Mouse (Mus musculus): ENCODE results near the gene Unkl. TPM values are rescaled to one million over a fixed set of nuclear protein-coding genes. Genes with fewer than 3 reads are reported as not detected.
A peak's percentile ranks its signal among the peaks of the same experiment; 100 is the strongest.

Unkl gene
- total RNA-seq, 2 experiments from 2014 or later = 31.8 to 32.3 TPM

DNA sequence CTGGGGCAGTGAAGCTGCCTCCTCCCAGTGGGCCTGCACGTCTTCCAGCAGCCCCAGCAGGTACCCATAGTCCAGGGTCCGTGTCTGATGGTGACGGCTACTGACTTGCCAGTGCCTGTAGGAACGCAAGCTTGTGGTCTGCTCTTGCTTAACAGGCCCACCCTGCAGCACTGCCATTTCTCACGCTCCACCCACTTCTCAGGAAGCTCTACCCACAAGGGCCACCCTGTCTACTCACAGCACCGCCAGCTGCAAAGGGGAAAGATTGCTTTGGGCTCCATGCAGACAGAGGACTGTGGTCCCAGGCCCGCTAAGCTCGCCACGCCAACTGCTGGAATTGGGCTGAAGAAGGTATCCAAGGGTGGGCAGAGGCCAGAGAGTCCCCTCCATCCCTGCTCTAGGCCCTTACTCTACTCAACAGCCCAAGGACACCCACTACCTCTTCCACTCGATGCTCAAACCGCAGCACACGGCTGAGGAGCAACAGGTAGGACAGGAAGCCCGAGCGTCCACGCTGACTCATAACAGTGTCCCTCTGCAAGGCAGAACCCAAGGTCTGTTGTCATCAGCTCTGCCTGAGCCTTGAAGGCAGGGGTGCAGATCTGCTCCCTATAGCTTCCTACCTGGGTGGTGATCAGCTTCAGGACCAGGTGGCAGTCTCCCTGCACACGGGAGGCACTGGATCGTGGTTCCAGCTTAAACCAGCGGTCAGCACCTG, 60.0 kb downstream of the Unkl start:
- intact Hi-C loops (cut with DNase I) = no loop called here
- no peak for DNase-seq (ENCODE audit: extremely low spot score in 1 of 2, low spot score in 2 of 2)

GRCm38 (mm10) chr17:25250181-25250835, 62.1 kb downstream of the Unkl start:
- intact Hi-C loops (cut with DNase I) = no loop called here
- no peak for DNase-seq (ENCODE audit: extremely low spot score in 1 of 2, low spot score in 2 of 2)

GRCm38 (mm10) chr17:25252643-25253042, 64.4 kb downstream of the Unkl start:
- DNase-seq (ENCODE audit: extremely low spot score in 1 of 2, low spot score in 2 of 2) = no peak

DNA sequence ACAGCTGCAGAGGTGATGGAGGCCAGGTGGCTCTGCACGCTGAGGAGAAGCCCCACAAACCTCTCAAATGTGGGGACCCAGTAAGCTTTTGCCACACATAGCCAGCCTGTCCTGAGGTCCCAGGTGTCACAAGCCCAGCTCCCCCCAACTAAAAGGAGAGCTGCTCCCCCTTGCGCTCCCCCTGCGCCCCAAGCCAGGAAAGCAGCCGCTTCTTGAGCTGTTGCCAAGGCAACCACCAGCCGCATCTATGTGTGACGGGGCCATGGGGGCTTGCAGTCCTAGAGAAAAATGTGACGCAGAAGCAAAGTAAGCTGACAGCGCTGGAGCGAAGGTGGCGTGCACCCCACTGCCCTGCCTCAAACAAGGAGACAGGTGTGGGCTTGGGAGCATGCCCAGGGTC, 65.6 kb downstream of the Unkl start:
- intact Hi-C loops (cut with DNase I) = no loop called here
- DNase-seq (ENCODE audit: extremely low spot score in 1 of 2, low spot score in 2 of 2) = no peak

More at GRCm38 (mm10) chr17:25252643-25253042, 64.4 kb downstream of the Unkl start:
- intact Hi-C loops (cut with DNase I) = no loop called here

DNA sequence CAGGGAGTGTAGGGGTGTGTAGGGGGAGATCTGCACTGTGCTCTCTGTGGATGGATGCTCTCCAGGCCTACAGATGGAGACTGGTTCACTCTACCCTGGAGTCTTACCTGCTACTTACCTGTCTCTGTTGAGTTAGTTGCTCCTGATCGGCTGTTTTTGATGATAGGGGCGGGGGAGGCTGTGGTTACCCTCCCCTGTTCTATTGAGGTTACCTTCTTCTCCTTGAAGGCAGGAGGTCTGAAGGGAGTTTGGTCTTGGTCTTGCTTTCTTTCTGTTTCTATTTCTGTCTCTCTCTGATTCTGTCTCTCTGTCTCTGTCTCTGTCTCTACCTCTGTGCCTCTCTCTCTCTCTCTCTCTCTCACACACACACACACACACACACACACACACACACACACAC, 66.9 kb downstream of the Unkl start:
- intact Hi-C loops (cut with DNase I) = no loop called here
- no peak for DNase-seq (ENCODE audit: extremely low spot score in 1 of 2, low spot score in 2 of 2)

DNA sequence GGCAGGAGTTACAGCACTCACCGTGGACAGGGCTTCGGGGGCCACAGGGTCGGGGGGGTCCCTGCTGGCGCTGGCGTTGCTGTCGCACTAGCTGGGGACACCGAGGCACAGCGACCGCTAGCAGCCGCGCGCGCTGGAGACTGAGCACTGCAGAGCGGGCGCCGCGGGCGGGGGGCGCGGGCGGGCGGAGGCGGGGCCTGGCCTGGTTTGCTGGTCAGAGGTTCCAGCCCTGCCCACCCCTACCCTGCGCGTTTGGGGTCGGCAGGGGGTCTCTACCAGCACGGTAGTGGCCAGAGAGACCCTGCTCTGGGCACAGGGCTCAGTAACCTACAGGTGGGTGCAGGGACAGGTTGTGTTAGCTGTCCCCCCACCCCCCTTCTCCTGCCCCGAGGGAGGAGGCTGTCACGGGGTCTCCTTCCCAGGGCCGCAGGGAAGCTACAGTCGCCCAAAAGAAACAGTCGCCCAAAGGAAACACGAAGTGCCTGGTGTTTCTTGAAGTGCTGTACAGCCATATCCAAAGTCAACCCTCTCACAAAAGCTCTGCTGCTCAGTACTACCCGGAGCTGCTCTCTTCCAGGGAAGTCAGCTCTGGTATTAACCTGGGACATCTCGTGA, 68.0 kb downstream of the Unkl start, which contains the start of gene Baiap3:
TSS of gene Baiap3 (minus strand) at position 225 of the 615 bp plus-strand sequence.
- DNase-seq (ENCODE audit: extremely low spot score in 1 of 2, low spot score in 2 of 2) = peak in 1 of 2 experiments; percentile 69
- intact Hi-C loops (cut with DNase I) = no loop called here

GRCm38 (mm10) chr17:25257804-25258261, 69.6 kb downstream of the Unkl start:
- no peak for DNase-seq (ENCODE audit: extremely low spot score in 1 of 2, low spot score in 2 of 2)

DNA sequence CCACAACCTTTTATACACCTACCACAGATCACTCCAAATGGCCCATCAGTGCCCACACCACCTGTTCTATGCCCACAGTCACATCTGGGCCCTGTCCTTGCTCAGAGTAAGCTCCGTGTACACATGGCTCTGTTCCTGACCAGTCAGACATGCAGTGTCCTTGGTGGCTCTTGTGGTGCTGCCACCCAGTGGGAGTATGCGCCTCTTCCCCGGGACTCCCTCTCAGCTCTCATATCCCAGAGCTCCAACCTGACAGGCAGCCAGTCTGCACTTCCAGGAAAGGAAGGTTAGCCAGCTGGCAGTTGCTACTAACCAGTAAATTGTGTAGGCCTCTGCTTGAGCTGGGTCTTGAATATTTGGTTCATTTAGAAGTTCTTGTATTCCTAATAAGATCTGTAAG, 76.3 kb downstream of the Unkl start:
- DNase-seq (ENCODE audit: extremely low spot score in 1 of 2, low spot score in 2 of 2) = no peak
- intact Hi-C loops (cut with DNase I) = no loop called here

More at GRCm38 (mm10) chr17:25257804-25258261, 69.6 kb downstream of the Unkl start:
- intact Hi-C loops (cut with DNase I) = no loop called here

- intact Hi-C loops (cut with DNase I) = no loop called here
These were observed 82.7 kb downstream of the Unkl start for GRCm38 (mm10) chr17:25270795-25271335.

GRCm38 (mm10) chr17:25272326-25272725, 84.1 kb downstream of the Unkl start:
- intact Hi-C loops (cut with DNase I) = no loop called here
- no peak for DNase-seq (ENCODE audit: extremely low spot score in 1 of 2, low spot score in 2 of 2)

More at GRCm38 (mm10) chr17:25270795-25271335, 82.7 kb downstream of the Unkl start:
- no peak for DNase-seq (ENCODE audit: extremely low spot score in 1 of 2, low spot score in 2 of 2)

GRCm38 (mm10) chr17:25272951-25273705, 84.9 kb downstream of the Unkl start:
- intact Hi-C loops (cut with DNase I) = no loop called here
- DNase-seq (ENCODE audit: extremely low spot score in 1 of 2, low spot score in 2 of 2) = peak in 1 of 2 experiments; percentile 90

DNA sequence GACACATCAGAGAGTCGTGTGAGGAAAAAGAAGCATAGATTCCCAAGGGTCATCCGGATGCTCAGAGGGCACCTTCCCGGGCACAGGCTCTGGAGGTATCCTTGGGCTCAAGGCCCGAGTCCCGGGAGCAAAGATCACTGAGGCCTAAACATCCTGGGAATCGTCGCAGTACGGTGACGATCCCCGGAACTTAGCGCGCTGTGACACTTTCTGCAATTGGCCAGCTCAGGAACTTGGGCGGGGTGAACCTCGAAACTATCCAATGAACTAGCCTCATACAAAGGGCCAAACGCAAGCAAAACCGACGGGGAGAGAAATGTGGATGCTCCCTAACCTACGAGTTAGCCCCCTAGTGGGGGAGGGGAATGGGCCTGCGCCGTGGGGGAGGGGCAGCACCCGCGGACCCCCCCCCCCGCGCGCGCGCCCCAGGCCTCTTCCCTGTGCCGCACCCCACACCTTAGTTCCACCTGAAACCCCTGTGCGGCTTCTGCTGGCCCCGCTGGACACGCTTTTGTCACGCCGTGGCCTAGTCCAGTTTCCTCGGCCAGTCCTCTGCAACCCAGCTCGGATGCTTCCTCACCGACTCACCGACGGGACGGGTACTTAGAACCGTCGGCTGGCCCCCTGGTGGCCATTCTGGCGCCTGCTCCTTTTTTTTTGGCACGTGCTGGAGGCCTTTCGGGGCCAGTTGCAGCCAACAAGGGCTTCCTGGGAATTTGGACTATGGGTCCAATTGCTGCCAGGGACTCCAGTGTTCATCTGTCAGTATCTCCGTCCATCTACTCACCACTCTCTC, 85.7 kb downstream of the Unkl start:
- DNase-seq (ENCODE audit: extremely low spot score in 1 of 2, low spot score in 2 of 2) = peak; percentile 92 to 97
- intact Hi-C loops (cut with DNase I) = no loop called here

DNA sequence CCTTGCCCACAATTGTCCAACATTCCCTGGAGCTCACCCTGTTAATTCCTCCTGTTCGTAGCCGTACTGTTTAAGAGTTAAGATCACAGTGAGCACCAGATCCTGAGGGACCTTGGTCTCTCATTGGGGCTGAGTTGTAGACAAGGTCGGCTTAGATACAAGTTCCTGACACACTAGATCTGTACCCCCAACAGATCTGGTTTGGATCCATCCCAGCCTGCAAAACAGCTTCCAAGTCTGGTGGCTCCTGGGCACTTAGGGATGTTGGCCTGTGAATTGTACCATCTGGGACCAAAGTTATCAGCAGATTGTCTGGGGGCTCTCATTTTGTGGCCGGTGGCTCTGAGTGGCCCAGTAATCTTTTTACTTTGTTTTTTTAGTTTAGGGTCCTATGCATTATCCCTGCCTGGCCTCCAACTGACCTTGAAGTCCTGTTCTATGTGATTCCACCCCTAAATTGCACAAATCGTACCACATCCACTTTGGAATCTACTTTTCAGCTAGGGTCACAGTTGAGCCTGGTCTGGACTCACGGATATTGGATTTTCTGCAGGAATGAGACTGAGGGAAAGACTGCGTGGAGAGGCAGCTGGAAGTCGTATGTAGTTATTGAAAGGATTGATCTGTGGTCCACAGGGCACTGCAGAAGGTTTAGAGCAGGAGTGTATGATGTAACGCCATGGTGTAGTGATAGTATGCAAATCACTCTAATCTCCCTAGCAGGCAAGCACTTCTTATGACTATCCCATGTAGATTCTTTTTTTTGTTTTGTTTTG, 86.6 kb downstream of the Unkl start, which contains the start of gene Ube2i:
TSS of gene Ube2i (minus strand) at position 52 of the 776 bp plus-strand sequence.
- intact Hi-C loops (cut with DNase I) = no loop called here
- no peak for DNase-seq (ENCODE audit: extremely low spot score in 1 of 2, low spot score in 2 of 2)

DNA sequence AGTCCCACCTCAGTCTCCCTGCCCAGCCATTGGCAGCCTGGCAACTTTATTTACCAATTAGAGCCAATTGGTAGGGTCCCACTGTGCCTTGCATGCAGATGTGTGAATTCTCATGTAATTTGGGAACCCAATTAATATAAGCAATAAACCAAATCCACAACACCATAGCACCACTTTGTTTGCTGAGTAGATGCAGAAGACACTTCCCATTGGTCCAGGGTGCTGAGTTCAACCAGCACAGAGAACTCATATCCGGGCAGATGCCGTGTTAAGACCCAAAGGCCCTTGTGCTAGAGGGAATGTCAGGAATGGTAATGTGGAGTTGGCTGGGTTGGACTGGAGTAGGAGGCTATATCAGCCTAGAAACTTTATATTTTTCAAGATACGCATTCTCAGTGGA, 87.6 kb downstream of the Unkl start:
- intact Hi-C loops (cut with DNase I) = no loop called here
- DNase-seq (ENCODE audit: extremely low spot score in 1 of 2, low spot score in 2 of 2) = no peak

- intact Hi-C loops (cut with DNase I) = no loop called here
- DNase-seq (ENCODE audit: extremely low spot score in 1 of 2, low spot score in 2 of 2) = peak in 1 of 2 experiments; percentile 63
These were observed 93.9 kb downstream of the Unkl start for GRCm38 (mm10) chr17:25282133-25282532.

Data from left cerebral cortex, postnatal 10 days (tissue).